Comparison of ENCODE assay signal across 15 mouse cellular contexts in genomic region chr10:26232071-26232653, GRCm38 (mm10). TPM values are rescaled to one million over a fixed set of nuclear protein-coding genes. Genes with fewer than 3 reads are reported as not detected.
"Had no signal": no experiment of that assay in that cellular context is flagged by ENCODE, and none has a peak within 500 bp of the region (broad histone marks: within the 10 kb centered on the region; RNA-seq: fewer than 3 reads in every experiment).

No protein-coding gene starts in this region.

- ATAC-seq: liver, embryonic 12.5 days; midbrain, embryonic 13.5 days had no signal

- H3K36me3 ChIP-seq: limb, embryonic 15.5 days; liver, embryonic 12.5 days; midbrain, embryonic 13.5 days had no signal

- H3K4me3 ChIP-seq: limb, embryonic 15.5 days; liver, embryonic 12.5 days; midbrain, embryonic 13.5 days had no signal

- H3K9ac ChIP-seq: limb, embryonic 15.5 days; liver, embryonic 12.5 days; midbrain, embryonic 13.5 days had no signal

- H3K27me3 ChIP-seq: limb, embryonic 15.5 days; liver, embryonic 12.5 days; midbrain, embryonic 13.5 days had no signal

- H3K4me2 ChIP-seq: limb, embryonic 15.5 days; liver, embryonic 12.5 days; midbrain, embryonic 13.5 days had no signal

- H3K9me3 ChIP-seq: limb, embryonic 15.5 days; liver, embryonic 12.5 days; midbrain, embryonic 13.5 days had no signal

- H3K27ac ChIP-seq: limb, embryonic 15.5 days; liver, embryonic 12.5 days; midbrain, embryonic 13.5 days had no signal

- DNase-seq: kidney, adult 11 months; kidney, postnatal 25 days; layer of hippocampus, adult 9-11 months; layer of hippocampus, postnatal 36 days; right cerebral cortex, postnatal 14 days; thymus, postnatal 36 days had no signal

- H3K4me1 ChIP-seq: limb, embryonic 15.5 days; liver, embryonic 12.5 days; midbrain, embryonic 13.5 days had no signal

RNA-seq across cellular contexts. Expression of gene Samd3, which starts 2.7 kb away (rescaled TPM):
- total RNA-seq: layer of hippocampus, adult 18-20 months; layer of hippocampus, postnatal 36 days had no signal
- polyA plus RNA-seq: intestine, embryonic 14.5 days; limb, embryonic 11.5 days; liver, embryonic 12.5 days; liver, embryonic 16.5 days; neural tube, embryonic 14.5 days; small intestine, adult 2 months had no signal
